Mouse (Mus musculus) T-helper 1 cell (primary cell): ENCODE results near the gene Slc22a15.

Source experiments
- in situ Hi-C: fragments of 300-600 bp; cut with MboI, MseI; formaldehyde crosslinking; loops from one replicate; pipeline ENCODE4 v1.15.1; 2025; ENCODE audit warnings: high pct_unique_total_duplicates

Slc22a15 gene

DNA sequence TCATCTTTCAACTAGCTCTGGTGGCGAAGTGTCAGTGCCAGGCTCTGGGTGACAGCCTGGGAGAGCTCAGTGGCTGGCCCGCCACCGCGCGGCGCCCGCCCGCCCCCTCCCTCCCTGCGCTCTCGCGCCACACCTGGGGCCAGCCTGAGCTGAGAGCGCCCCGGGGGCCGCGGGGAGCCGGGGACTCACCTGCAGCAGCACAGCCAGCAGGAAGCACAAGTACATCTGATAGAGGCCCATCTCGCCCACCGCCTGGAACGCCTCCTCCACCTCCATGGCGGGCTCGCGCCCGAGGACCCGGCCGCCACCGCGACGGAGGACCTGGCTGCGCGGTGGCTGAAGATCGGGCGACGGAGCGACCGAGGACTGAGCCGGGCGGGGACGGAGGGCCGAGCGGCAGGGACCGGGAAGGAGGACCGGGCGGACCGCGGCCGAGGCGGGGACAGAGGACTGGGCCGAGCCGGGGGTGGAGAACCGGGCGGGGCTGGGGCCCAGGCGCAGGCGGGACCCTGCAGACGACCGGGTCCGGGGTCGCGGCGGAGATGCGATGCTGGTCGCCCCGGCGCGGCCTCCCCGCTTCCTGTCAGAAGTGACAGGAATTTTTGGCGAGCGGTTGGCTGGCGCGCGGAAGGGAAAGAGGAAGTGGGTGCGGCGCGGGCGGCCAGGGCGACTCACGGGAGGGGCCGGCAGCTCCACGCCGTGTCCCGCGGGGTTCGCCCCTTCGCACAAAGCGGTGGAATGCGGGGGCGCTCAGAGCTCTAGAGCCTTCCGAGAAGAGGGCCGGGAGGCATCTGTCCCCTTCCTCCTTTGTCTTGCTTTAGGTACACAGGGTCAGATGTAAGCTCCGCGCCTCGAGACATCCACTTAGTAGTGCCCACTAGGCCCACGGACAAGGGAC is at the start of gene Slc22a15:
TSS of gene Slc22a15 (minus strand) at position 611 of the 898 bp plus-strand sequence.
- in situ Hi-C loops = no loop called here

DNA sequence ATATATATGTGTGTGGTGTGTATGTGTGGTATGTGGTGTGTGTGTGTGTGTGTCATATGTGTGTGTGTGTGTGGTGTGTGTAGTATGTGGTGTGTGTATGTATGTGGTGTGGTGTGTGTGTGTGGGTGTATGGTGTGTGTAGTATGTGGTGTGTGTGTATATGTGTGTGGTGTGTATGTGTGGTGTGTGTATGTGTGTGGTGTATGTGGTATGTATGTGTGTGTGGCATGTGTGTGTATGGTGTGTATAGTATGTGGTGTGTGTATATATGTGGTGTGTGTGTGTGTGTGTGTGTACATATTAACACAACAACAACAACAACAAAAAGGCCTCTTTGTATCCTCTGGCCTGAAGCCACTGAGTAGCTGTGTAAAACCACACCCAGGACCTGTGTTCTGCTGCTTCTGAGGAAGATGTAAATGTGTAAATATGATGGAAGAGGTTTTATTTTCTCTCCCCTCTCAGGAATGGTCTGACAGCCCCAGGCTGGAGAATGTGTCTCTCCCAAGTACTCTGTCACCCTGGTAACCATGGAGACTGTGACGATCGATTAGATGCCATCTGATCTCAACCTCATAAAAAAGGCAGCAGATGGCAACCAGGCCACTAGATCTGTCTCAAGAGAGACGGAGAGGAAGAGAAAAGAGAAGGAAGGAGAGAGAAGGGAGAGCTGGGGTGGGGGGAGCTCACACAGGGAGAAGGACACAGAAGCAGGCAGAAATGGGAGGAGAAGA is 42.7 kb upstream of the Slc22a15 start:
- in situ Hi-C loops = no loop called here

DNA sequence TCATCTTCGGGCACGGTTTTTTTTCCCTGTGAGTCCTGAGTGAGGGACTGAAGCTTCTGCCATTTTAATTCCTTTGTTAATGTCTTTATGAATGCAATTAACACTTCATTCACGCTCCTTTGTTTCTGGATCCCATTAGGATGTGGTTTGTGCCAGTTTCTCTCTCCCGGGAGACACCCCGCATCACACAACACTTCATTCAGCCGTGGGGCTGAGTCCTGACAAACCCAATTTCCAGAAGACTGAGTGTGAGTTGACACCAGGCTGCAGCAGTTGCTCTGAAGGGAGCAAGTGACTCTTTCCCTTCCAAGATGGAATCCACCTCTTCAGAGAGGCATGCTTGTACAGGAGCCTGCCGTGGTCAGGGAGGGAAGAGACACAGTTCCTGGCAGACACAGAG is 40.1 kb upstream of the Slc22a15 start:
- in situ Hi-C loops = no loop called here

DNA sequence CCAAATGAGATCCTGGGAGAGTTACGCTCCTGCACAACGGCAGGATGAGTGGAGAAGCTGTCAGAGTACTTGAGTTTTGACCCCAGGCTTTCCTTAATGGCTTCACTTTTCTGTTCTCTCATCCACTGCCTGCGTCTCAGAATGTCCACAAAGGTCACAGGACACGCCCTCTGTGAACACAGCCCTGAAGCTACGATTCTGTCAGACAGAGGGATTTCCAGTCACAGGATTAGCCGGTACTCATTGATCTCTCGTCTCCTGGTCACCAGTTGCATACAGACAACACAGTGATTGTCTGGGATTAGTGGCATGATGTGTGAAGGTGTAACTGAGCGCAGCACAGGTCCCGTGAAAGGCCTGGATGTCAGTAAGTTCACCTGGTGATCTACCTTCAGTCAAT is 39.2 kb upstream of the Slc22a15 start:
- in situ Hi-C loops = no loop called here

DNA sequence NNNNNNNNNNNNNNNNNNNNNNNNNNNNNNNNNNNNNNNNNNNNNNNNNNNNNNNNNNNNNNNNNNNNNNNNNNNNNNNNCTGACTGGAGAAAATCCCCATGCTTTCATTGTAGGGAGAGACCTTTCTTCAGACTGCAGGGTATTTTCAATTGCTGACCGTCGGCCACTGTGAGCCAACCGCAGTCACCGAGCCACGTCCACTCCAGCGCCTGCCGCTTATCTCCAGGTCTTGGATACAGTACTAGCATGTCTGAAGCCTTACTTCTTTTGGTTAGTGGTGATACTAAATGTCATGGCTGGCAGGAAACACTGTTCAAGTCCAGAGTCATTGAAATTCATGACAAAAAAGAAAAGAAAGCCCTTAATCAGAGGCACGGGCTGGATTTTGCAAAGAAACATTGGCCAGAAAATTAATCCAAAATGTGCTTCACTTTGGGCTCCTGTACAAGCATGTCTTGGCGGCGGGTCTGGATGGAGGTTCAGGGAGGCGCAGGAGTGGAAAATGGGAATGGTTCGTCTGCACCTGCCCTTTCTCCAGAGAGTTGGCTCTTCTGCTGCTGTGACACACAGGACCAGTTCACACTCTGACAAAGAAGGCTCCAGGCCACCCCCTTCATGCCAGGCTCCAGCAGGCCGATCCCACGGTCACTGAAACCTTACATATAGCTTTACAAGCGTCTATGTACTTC is 37.0 kb upstream of the Slc22a15 start:
- in situ Hi-C loops = no loop called here

DNA sequence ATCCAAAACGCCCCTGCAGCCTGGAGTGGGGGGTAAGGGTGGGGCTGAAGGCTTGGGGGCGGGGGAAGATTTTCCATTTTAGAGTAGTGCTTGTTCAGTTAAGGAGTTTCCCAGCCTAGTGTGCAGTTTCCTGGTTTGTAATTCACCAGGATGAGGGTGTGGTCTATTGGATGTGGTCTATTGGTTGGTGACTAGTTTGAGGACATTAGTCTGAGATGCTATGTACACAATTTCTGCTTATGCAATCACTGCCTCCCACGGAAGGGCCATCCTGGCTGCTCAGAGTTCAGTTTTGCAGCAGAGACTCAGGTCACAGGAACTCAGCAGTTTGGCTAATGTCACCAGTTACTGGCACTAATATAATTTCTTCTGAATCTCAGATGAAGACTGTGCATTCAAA is 33.8 kb upstream of the Slc22a15 start:
- in situ Hi-C loops = loop anchor here (5.0 kb wide), 1 partner anchor 46 kb away; no protein-coding TSS in a partner anchor

DNA sequence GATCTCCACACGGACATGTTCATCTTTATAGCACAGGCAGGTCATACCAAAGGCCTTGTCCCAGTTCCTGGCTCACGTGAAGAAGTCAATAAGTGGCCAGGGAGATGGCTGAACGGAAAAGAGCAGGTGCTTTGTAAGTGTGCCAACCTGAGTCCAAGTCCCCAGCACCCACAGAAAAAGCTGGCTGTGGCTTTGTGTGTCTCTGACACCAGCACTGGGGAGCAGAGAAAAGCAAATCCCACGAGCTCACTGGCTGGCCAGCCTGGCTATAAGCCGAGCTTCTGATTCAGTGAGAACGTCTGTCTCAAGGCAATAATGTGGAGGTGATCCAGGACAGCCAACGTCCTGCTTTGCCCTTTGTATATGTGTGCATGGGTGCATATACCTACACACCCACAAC is 29.3 kb upstream of the Slc22a15 start:
- in situ Hi-C loops = no loop called here

DNA sequence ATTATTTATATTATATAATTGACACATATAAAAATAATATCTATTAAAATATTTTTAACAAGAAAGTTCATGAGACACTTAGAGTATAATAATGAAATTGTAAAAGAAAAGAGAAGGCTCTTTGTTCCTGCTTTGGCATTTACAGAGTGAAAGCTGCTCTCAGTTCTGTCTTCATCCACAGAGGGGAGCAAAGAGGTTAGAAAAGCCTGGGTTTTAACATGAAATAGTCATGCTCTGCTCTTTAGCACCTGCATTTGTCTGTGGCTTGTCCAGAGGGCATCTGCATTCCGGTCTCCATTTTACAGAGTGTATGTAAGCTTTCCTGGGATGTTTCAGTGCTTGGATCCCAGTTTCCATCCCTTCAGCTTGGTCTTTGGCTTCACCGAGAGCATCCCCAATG is 28.3 kb upstream of the Slc22a15 start:
- in situ Hi-C loops = no loop called here

DNA sequence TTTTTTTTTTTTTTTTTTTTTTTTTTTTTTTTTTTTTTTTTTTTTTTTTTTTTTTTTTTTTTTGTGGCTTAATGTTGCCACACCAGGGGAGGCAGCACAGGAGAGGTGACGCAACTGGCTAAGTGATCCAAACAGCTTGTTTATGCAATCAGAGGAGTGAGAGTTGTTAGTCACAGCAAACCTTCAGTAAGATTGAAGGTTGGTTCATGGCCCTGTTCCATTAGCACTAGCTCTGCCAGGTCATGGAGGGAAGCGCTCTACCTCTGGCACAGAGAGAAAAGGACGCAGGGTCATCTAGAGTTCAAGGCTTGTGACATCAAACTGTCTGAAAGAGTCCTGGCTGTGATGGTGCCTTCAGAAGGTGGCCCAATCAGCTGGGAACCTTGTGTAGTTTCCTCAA is 24.3 kb upstream of the Slc22a15 start:
- in situ Hi-C loops = no loop called here

DNA sequence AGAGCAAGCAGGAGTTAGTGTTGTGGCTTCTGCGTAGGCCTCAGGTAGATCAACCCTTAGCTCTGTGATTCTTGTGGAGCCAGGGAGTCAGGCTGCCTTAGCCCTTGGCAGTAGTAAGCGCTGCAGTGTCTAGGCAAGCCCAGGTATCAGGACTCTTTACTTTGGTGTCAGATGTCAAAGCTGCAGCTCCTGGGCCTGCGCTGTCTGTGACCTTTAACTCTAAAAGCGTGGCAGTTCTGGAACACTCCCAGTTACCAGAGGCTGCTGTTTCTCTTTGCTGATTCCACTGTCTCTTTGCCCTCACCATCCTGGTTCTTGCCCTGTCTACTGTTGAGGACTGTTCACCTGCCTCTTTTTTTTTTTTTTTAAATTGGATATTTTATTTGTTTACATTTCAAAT is 23.0 kb upstream of the Slc22a15 start:
- in situ Hi-C loops = no loop called here

DNA sequence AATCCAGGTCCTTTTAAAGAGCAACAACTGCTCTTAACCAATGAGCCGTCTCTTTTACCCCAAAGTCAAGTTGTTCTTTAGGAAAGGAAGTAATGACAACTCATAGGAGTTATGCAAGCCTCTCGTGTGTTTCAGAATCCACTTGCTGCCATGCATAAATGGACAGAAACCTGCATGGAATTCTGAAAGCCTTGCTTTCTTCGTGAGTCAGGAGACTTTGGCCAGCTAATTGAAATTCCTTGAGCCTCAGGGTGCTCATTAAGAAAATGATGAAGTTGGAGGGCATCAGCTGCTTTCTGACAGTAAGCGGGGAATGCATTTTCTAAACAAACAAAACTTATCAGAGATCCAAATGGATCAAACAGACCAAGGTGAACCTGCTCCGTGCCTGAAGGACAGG is 21.0 kb upstream of the Slc22a15 start:
- in situ Hi-C loops = no loop called here

DNA sequence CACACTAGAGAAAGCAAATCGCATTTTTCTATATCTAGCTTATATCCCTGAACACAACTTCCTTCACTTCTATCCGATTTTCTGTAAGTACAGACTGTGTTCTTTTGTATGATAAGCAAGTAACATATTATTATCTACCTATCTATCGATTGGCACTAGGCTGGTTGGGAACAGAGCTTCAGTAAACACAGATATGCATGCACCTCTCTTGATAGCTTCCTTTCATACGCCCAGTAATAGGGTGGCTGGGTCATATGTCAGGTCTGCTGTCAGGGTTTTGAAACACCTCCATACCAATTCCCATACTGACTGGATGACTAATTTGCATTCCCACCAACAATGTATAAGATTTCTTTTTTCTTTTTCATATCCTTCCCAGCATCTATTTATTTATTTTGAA is 16.2 kb upstream of the Slc22a15 start:
- in situ Hi-C loops = no loop called here

DNA sequence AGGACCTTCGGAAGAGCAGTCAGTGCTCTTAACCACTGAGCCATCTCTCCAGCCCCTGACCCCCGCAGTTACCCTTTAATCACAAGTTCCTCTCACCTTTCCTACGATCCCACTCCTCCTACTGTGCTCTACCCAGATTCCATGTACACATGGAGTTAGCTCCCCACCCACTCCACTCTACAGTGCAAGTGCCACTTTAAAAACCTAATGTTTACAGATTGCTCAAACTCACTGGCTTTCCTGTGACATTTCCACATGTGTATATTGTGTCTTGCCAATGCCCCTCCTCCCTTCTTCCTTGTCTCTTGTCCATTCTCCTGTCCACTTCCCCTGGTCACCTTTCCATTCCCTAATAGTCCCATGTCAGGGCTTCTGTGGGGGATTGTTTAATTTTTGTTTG is 15.6 kb upstream of the Slc22a15 start:
- in situ Hi-C loops = no loop called here

DNA sequence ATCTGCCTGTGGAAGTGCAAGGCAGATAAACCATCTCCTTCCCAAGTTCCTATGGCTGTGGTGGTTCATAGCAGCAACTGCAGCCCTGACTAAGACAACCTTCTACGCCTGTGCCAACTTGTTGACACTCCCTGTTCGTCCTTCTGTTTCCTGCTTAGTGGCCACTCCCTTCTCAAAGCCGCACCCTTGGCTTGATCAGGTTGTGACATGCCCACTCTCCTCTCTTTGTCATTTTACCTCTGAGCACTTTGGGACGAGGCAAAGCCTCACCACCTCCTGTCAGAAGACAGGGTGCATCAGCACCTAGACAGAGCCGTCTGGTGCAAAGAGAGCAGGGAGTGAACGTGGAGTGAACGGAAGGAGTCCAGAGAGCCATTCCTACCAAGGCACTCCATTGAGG is 14.9 kb upstream of the Slc22a15 start:
- in situ Hi-C loops = no loop called here

DNA sequence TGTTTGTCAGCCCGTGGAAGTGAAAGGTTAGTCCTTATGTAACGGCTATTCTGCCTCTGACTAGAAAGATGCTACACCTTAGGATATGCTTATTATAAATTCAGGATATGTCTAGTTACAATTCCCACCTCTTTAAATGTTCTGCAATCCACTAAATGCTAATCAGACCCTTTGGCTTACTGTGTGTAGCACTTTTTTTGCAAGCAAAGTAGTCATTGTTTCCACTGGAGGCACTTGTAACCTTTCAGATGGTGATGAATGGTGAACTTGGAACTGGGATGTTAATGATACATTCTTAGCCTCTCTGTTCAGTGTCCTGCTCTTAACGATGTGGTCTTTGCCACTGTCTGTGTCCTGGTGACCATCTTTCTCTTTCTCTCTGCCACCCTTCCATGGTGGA is 12.1 kb upstream of the Slc22a15 start:
- in situ Hi-C loops = no loop called here

DNA sequence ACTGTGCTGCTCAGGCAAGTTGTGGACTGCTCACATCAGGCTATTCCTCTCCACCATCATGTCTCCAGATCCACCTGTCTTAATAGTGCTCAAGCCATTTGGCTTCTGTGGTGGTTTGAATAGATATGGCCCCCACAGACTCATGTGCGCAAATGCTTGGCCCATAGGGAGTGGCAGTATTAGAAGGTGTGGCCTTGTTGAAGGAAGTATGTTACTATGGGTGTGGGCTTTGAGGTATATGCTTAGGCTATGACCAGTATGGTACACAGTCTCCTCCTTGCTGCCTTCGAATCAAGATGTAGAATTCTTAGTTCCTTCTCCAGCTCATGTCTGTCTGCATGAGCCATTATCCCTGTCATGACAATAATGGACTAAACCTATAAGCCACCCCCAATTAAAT is 9.6 kb upstream of the Slc22a15 start:
- in situ Hi-C loops = no loop called here

DNA sequence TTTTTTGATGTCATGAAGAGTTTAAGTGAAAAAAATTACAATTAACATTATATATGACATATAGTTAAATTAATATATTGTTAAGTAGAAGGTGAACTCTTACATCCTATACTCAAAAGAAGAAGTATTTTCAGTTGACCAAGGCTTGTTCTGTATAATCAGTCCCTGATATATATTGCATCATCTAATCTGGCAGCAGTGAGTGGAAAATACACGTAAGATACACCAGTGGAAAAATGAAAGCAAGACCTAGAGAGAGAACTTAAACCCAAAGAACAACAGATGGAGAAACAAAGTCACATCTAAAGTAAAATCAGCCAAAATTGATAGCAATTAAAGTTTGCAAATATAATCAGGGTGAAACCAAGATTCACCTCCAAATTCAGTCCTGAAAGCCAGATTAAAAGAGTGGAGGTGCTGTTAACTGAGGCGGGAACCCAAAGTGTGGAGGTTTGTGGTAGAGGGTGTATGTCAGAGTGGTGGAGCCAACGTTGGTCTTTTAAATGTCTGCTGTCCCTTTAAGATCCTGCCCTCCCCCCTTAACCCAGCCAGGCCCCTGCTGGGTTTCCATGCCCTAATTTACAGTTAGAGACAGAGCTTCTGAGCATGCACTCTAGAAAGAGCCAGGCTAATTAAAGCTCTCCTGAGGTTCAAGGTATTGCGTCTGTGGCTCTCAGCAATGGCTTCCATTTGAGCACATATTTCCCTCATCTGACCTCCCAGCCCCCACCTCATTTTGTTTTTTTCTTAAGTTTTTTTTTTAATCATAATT is 5.0 kb upstream of the Slc22a15 start:
- in situ Hi-C loops = no loop called here

DNA sequence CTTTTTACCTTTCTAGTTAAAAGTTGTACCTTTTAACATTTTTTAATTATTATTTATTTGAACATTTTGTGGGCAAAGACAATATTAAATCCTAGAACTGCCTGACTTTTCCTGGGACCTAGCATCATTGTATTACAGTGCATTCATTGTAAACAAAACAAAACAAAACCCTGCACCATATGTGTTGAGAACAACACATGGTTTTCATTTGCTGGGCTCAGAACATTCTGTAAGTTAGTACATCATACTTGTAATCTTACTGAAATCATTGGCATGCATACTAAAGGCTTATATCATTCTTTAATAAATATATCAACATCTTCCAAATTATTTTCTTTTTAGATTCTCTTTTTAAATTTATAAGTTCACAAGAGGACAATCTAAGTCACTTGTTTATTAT is 2.4 kb upstream of the Slc22a15 start:
- in situ Hi-C loops = no loop called here

DNA sequence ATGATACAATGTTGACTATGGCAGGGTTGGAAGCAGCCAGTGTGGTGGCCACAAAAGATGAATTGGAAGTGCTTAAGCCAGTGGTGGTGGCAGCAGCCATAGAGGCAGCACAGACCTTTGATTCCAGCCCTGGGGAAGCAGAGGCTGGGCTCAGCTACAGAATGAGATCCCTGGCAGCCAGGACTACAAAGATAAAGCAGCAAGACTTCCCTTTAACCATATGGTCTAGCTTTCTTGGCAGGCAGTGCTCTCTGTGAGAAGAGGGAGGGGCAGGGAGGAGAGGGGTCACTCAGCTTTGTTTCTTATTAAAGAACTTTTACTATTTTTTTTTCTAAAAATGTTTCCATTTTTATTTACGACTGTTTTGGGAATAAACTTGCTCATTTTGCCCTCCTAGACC is 1.4 kb upstream of the Slc22a15 start:
- in situ Hi-C loops = no loop called here

DNA sequence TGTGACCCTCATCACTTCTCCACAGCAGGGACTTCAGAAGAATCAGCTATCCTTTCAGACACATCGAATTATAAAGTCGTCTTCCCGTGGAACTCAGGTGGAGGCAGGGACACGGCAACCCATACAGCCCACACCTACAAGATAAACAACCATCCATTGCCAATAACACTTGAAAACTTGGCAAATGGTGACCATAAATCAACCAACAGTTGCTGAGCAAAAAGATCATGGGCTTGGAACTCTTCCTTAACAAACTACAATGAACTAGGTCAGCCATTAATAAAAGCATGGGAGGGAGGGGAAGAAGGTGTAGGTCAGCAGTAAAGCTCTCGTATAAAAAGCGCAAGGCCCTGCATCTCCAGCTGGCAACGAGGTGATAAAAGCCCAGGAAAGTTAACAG is 1.9 kb downstream of the Slc22a15 start:
- in situ Hi-C loops = no loop called here

DNA sequence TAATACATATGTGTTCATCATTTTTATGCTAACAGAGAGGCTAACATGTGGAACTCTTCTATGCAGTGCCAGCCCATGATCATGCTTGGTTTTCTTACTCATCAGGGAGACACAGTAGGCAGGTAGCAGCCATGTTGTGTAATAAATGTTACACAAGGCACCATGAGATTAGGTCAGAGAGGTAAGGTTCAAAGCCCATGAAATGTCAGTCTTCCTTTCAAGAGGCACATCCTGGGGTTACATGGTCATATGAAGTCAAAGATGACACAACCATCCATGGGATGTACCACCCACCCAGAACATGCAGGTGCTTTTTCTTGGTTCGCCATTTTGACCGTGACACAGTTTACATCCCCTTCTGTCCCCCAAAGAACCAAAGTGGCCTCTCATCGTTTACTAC is 5.7 kb downstream of the Slc22a15 start:
- in situ Hi-C loops = no loop called here

DNA sequence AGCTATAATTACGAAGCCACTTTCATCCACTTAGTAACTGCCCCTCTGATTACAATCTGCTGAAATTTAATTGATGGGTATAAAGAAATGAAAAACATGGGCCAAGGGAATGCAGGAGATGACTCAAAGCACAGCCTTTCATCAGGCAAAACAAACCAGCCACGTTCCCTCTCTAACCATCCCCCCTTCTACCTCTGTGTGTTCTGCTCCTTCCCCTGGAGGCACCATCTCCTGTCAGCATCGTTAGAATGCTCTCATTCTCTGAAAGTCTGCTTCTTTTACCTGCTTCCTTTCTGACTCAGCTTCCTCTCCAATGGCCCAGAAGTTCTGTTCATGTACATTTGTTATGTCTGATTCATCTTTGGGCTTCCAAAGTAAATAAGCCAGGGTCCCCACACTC is 6.6 kb downstream of the Slc22a15 start:
- in situ Hi-C loops = no loop called here
